Mouse (Mus musculus) kidney, adult 2 months (tissue): ENCODE measurements at regions not wholly inside any gene's neighbourhood (a gene's known extent, or its start where the extent isn't known, plus 50 kb on each side); places are given as distances from the start of the nearest gene placed in this dataset.

Experiments
- DNase-seq: peaks from one replicate; pipeline ENCODE4 v3.0.0; 2021
- H3K27ac ChIP-seq: fragments of 200-500 bp; 2 replicates; pipeline ENCODE4 v1.5.1; 2012; ENCODE audit warnings: low read depth, low read length, control low read depth, inconsistent platforms; ENCODE audit not compliant: insufficient read depth
- H3K27me3 ChIP-seq: fragments of 200-500 bp; replicated peaks from 2 replicates; pipeline ENCODE4 v1.6.1; 2012; ENCODE audit warnings: mild to moderate bottlenecking, moderate library complexity, low read length, inconsistent platforms; ENCODE audit not compliant: control insufficient read depth, insufficient read depth
- H3K36me3 ChIP-seq: fragments of 200-500 bp; 2 replicates; pipeline ENCODE4 v1.6.1; 2012; ENCODE audit warnings: mild to moderate bottlenecking, moderate library complexity, low read length, inconsistent platforms; ENCODE audit not compliant: control insufficient read depth, insufficient read depth
- H3K4me1 ChIP-seq: fragments of 200-500 bp; 2 replicates; pipeline ENCODE4 v1.6.1; 2011; ENCODE audit warnings: low read length; ENCODE audit not compliant: control insufficient read depth, insufficient read depth
- H3K4me3 ChIP-seq: fragments of 200-500 bp; 2 replicates; pipeline ENCODE4 v1.5.1; 2011; ENCODE audit warnings: mild to moderate bottlenecking, low read depth, low read length, control low read depth; ENCODE audit not compliant: insufficient read depth
- CTCF ChIP-seq: fragments of 200-500 bp; conservative IDR thresholded peaks from 2 replicates; pipeline ENCODE4 v1.5.1; 2011; ENCODE audit warnings: low read depth, mild to moderate bottlenecking, control low read depth, low read length, moderate library complexity, mixed read lengths; ENCODE audit not compliant: insufficient read depth, insufficient read length
- POLR2A ChIP-seq: fragments of 200-500 bp; IDR thresholded peaks from one replicate; pipeline ENCODE4 v1.6.1; 2011; ENCODE audit warnings: low read depth, low read length, control low read depth
- WGBS: fragments of 180-500 bp; shearing (Covaris S2); methylation state at CpG from one replicate; pipeline ENCODE4 v1.1.7; 2018; 5-methylcytosine and 5-hydroxymethylcytosine counted together

DNA sequence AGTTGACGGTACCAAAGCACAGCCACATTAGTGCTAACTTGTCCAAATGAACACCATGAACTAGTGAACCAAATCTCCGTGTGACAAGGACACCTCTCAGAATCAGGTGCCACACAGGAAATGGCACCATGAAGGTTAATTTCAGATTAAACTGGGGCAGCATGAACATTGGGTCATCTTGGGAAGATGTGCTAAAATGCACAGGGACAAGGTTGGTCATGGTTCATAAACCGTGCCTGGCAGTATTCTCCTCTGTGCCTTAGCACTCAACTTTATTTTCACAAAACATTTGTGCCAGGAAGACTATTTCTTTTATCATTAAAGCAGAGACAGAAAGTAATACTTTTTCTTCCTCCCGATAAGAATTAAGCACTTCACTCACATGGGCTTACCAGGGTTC is 672.6 kb downstream of the Rwdd3 start:
- H3K27ac ChIP-seq: no peak overlapping the region
- no peak overlapping the region for H3K4me3 ChIP-seq
- H3K27me3 ChIP-seq: no peaks in the 10 kb centered on the region
- 28% methylated on average over 4 of the region's 4 CpGs for WGBS
- H3K4me1 ChIP-seq: no peaks in the 10 kb centered on the region
- H3K36me3 ChIP-seq: no peaks in the 10 kb centered on the region
- TF ChIP-seq CTCF (no peak), POLR2A (no peak)
- DNase-seq: no peak

GRCm38 (mm10) chr3:120477934-120478333 is 693.6 kb downstream of the Rwdd3 start:
- Histone ChIP-seq H3K27me3 (no peaks in the 10 kb centered on the region), H3K4me3 (no peak overlapping the region), H3K36me3 (no peaks in the 10 kb centered on the region), H3K4me1 (no peaks in the 10 kb centered on the region), H3K27ac (no peak overlapping the region)
- DNase-seq: no peak
- TF ChIP-seq POLR2A: no peak
- TF ChIP-seq CTCF: no peak
- WGBS: 74% methylated on average over 1 of the region's 1 CpGs

DNA sequence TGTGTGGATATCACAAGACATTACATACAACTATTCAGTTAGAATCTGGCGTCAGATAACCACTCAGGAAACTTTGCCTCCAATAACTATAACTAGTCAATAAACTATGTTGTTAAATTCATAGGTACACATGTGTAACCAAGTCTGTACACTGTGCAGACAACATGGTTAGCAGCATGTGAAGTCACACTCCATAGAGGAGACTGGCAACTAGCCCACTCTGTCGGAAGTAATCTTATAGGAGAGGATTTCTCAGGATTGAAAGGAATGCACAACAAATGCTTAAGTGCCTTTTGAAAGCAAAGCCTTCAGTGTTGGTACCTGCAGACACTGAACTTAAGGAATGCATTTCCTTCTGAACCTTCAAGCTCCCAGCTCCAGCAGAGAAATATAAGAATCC is 693.0 kb upstream of the Ptbp2 start:
- Histone ChIP-seq H3K4me3 (no peak overlapping the region), H3K27me3 (no peaks in the 10 kb centered on the region), H3K27ac (no peak overlapping the region), H3K4me1 (no peaks in the 10 kb centered on the region), H3K36me3 (no peaks in the 10 kb centered on the region)
- TF ChIP-seq POLR2A (no peak), CTCF (no peak)
- DNase-seq: no peak
- WGBS: 63% methylated on average over 2 of the region's 2 CpGs

- no peaks in the 10 kb centered on the region for H3K4me1 ChIP-seq
- H3K27ac ChIP-seq: no peak overlapping the region
- H3K36me3 ChIP-seq: no peaks in the 10 kb centered on the region
- 63% methylated on average over 2 of the region's 2 CpGs for whole genome bisulfite sequencing
- TF ChIP-seq CTCF (no peak), POLR2A (no peak)
- DNase-seq: no peak
- no peak overlapping the region for H3K4me3 ChIP-seq
- no peaks in the 10 kb centered on the region for H3K27me3 ChIP-seq
Observed at GRCm38 (mm10) chr3:120473645-120474038, 689.4 kb upstream of the Ptbp2 start.

- DNase-seq: no peak
- Histone ChIP-seq H3K27me3 (no peaks in the 10 kb centered on the region; the same call in 1 of the 2 replicates), H3K27ac (no peak overlapping the region)
Observed at GRCm38 (mm10) chr3:120472687-120473644, 688.7 kb upstream of the Ptbp2 start.

GRCm38 (mm10) chr3:120471878-120472444 is 687.7 kb upstream of the Ptbp2 start:
- no peaks in the 10 kb centered on the region; the same call in 1 of the 2 replicates for H3K27me3 ChIP-seq
- whole genome bisulfite sequencing: 72% methylated on average over 2 of the region's 2 CpGs
- no peak for DNase-seq

More at GRCm38 (mm10) chr3:120472687-120473644, 688.7 kb upstream of the Ptbp2 start:
- no peaks in the 10 kb centered on the region for H3K4me1 ChIP-seq
- 69% methylated on average over 13 of the region's 13 CpGs for WGBS
- H3K36me3 ChIP-seq: no peaks in the 10 kb centered on the region
- H3K4me3 ChIP-seq: no peak overlapping the region
- TF ChIP-seq POLR2A (no peak), CTCF (no peak)

GRCm38 (mm10) chr3:120468887-120469286 is 684.6 kb upstream of the Ptbp2 start:
- no peak for TF ChIP-seq POLR2A
- TF ChIP-seq CTCF: no peak
- H3K36me3 ChIP-seq: no peaks in the 10 kb centered on the region
- no peaks in the 10 kb centered on the region for H3K4me1 ChIP-seq
- no peak for DNase-seq
- 38% methylated on average over 2 of the region's 2 CpGs for WGBS
- H3K4me3 ChIP-seq: no peak overlapping the region
- no peaks in the 10 kb centered on the region; the same call in 1 of the 2 replicates for H3K27me3 ChIP-seq
- no peak overlapping the region for H3K27ac ChIP-seq

More at GRCm38 (mm10) chr3:120471878-120472444, 687.7 kb upstream of the Ptbp2 start:
- Histone ChIP-seq H3K4me3 (no peak overlapping the region), H3K27ac (no peak overlapping the region), H3K36me3 (no peaks in the 10 kb centered on the region), H3K4me1 (no peaks in the 10 kb centered on the region)
- TF ChIP-seq POLR2A (no peak), CTCF (no peak)
